Comparison of ENCODE assay signal across 13 mouse cellular contexts in the genomic region with DNA sequence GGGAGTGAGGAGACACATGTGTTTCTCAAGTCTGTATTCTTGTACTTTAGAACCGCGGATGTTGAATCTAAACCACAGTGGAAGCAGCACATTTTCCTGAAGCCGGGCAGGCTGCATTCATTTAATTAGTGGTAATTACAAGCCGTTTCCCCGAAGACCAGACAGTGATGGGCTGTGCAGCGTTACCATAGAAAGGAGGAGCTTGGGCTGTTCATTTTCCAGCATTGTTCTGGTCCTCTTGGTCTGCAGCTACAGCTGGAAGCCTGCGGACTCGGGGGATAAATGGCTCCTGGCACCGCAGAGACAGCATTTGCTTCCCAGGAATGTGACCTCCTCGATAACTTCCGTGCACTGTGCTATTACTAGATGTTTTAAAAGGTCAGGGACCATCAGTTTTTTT. TPM values are rescaled to one million over a fixed set of nuclear protein-coding genes. Genes with fewer than 3 reads are reported as not detected.
A peak's percentile ranks its signal among the peaks of the same experiment; 100 is the strongest.
DNase-seq lines count a peak whose midpoint lies in the region; ATAC-seq and TF ChIP-seq lines count a peak whose summit lies in the region.
"Had no signal": no experiment of that assay in that cellular context is flagged by ENCODE, and none has a peak within 500 bp of the region (broad histone marks: within the 10 kb centered on the region; RNA-seq: fewer than 3 reads in every experiment).

No protein-coding gene starts in this region.

- H3K4me2 ChIP-seq in kidney, embryonic 16.5 days (replicated peaks; ENCODE audit: low read depth, low read length) = peak overlapping the region; percentile 16; the same call in 1 of the 2 replicates
- H3K4me2 ChIP-seq in embryonic facial prominence, embryonic 14.5 days (ENCODE audit: low read depth, low read length) = peak overlapping the region; percentile 20
- peak overlapping the region; percentile 14 for H3K4me2 ChIP-seq in neural tube, embryonic 14.5 days (ENCODE audit: low read depth, low read length)

- H3K36me3 ChIP-seq in kidney, embryonic 16.5 days (ENCODE audit: insufficient read depth, low read length) = no peaks in the 10 kb centered on the region
- H3K36me3 ChIP-seq in kidney, adult 2 months (ENCODE audit: control insufficient read depth, insufficient read depth, low read length) = no peaks in the 10 kb centered on the region
- no peaks in the 10 kb centered on the region for H3K36me3 ChIP-seq in embryonic facial prominence, embryonic 14.5 days (ENCODE audit: control insufficient read depth, insufficient read depth, low read length)
- no peaks in the 10 kb centered on the region for H3K36me3 ChIP-seq in limb, embryonic 10.5 days
- no peaks in the 10 kb centered on the region for H3K36me3 ChIP-seq in neural tube, embryonic 14.5 days (ENCODE audit: control insufficient read depth, insufficient read depth, low read length)

- WGBS in kidney, embryonic 16.5 days = 10% methylated on average over 11 of the region's 11 CpGs
- 11% methylated on average over 11 of the region's 11 CpGs for WGBS in kidney, adult 2 months
- 7% methylated on average over 11 of the region's 11 CpGs for WGBS in embryonic facial prominence, embryonic 14.5 days
- WGBS in limb, embryonic 10.5 days = 23% methylated on average over 11 of the region's 11 CpGs
- 2% methylated on average over 11 of the region's 11 CpGs for WGBS in neural tube, embryonic 14.5 days

- TF ChIP-seq POLR2A in kidney, adult 2 months (IDR thresholded peaks at IDR 0.05; ENCODE audit: low read depth, low read length) = no peak

- H3K27me3 ChIP-seq in kidney, embryonic 16.5 days (ENCODE audit: insufficient read depth, low read length) = peaks cover 6% of the 10 kb centered on the region
- peaks cover 1% of the 10 kb centered on the region; the same call in 1 of the 2 replicates for H3K27me3 ChIP-seq in kidney, adult 2 months (replicated peaks; ENCODE audit: control insufficient read depth, insufficient read depth, low read length)
- no peaks in the 10 kb centered on the region for H3K27me3 ChIP-seq in embryonic facial prominence, embryonic 14.5 days (replicated peaks; ENCODE audit: control insufficient read depth, insufficient read depth, low read length)
- H3K27me3 ChIP-seq in limb, embryonic 10.5 days (ENCODE audit: low read depth, poor library complexity, severe bottlenecking) = peaks cover 11% of the 10 kb centered on the region; the same call in 1 of the 2 replicates
- H3K27me3 ChIP-seq in neural tube, embryonic 14.5 days (ENCODE audit: control insufficient read depth, insufficient read depth, low read length) = no peaks in the 10 kb centered on the region; the same call in 1 of the 2 replicates

- no peak for DNase-seq in kidney, adult 2 months
- DNase-seq in embryonic facial prominence, embryonic 14.5 days (ENCODE audit: low spot score) = peak; percentile 26
- DNase-seq in limb, embryonic 10.5 days (ENCODE audit: low spot score) = no peak
- no peak for DNase-seq in urinary bladder, postnatal 10 days (ENCODE audit: low spot score)
- no peak for DNase-seq in urinary bladder, postnatal 14 days (ENCODE audit: low spot score)
- DNase-seq in layer of hippocampus, postnatal 10 days (ENCODE audit: low spot score in 2 of 2) = no peak
- DNase-seq: cerebellum, postnatal 25 days; lung, adult 18-20 months had no signal

- H3K4me3 ChIP-seq in kidney, embryonic 16.5 days (ENCODE audit: low read length) = no peak overlapping the region; the same call in 1 of the 2 replicates
- H3K4me3 ChIP-seq in kidney, adult 2 months (ENCODE audit: insufficient read depth, low read depth, low read length) = no peak overlapping the region
- no peak overlapping the region for H3K4me3 ChIP-seq in embryonic facial prominence, embryonic 14.5 days (ENCODE audit: low read depth, low read length)
- 0 out of 2 replicates have a peak overlapping the region, but pooled peaks have one; percentile 18 for H3K4me3 ChIP-seq in limb, embryonic 10.5 days
- H3K4me3 ChIP-seq in neural tube, embryonic 14.5 days (ENCODE audit: low read depth, low read length) = no peak overlapping the region

- no peak for TF ChIP-seq CTCF in kidney, adult 2 months (conservative IDR thresholded peaks at IDR 0.05; ENCODE audit: insufficient read depth, insufficient read length, low read depth, low read length)

- H3K9me3 ChIP-seq in kidney, embryonic 16.5 days (ENCODE audit: low read length) = no peaks in the 10 kb centered on the region
- H3K9me3 ChIP-seq in embryonic facial prominence, embryonic 14.5 days (ENCODE audit: control insufficient read depth, low read length) = no peaks in the 10 kb centered on the region
- no peaks in the 10 kb centered on the region for H3K9me3 ChIP-seq in limb, embryonic 10.5 days (replicated peaks)
- H3K9me3 ChIP-seq in neural tube, embryonic 14.5 days (ENCODE audit: control insufficient read depth, low read length) = no peaks in the 10 kb centered on the region

- no peaks in the 10 kb centered on the region for H3K4me1 ChIP-seq in kidney, embryonic 16.5 days (ENCODE audit: insufficient read depth, low read length)
- no peaks in the 10 kb centered on the region for H3K4me1 ChIP-seq in kidney, adult 2 months (ENCODE audit: control insufficient read depth, insufficient read depth, low read length)
- peaks cover 4% of the 10 kb centered on the region; the same call in 1 of the 2 replicates for H3K4me1 ChIP-seq in embryonic facial prominence, embryonic 14.5 days (ENCODE audit: control insufficient read depth, insufficient read depth, low read length)
- H3K4me1 ChIP-seq in limb, embryonic 10.5 days = peaks cover 7% of the 10 kb centered on the region; the same call in 1 of the 2 replicates
- peaks cover 3% of the 10 kb centered on the region; the same call in 1 of the 2 replicates for H3K4me1 ChIP-seq in neural tube, embryonic 14.5 days (ENCODE audit: control insufficient read depth, insufficient read depth, low read length)

- no peak for ATAC-seq in kidney, embryonic 16.5 days (ENCODE audit: low FRiP score, low TSS enrichment)
- ATAC-seq in embryonic facial prominence, embryonic 14.5 days (ENCODE audit: low read depth) = no peak
- peak; percentile 77 for ATAC-seq in neural tube, embryonic 14.5 days (ENCODE audit: low read depth)
- ATAC-seq: CD4-positive, CD25-positive, alpha-beta regulatory T cell, adult 4 months had no signal

- H3K9ac ChIP-seq in kidney, embryonic 16.5 days (replicated peaks; ENCODE audit: low read length) = no peak overlapping the region
- no peak overlapping the region for H3K9ac ChIP-seq in embryonic facial prominence, embryonic 14.5 days (ENCODE audit: low read depth, low read length)
- no peak overlapping the region for H3K9ac ChIP-seq in neural tube, embryonic 14.5 days (replicated peaks; ENCODE audit: low read depth, low read length)

- H3K27ac ChIP-seq in kidney, embryonic 16.5 days (ENCODE audit: low read length) = no peak overlapping the region
- no peak overlapping the region for H3K27ac ChIP-seq in kidney, adult 2 months (ENCODE audit: insufficient read depth, low read depth, low read length)
- H3K27ac ChIP-seq in embryonic facial prominence, embryonic 14.5 days (replicated peaks; ENCODE audit: low read depth, low read length) = no peak overlapping the region
- no peak overlapping the region for H3K27ac ChIP-seq in limb, embryonic 10.5 days
- H3K27ac ChIP-seq in neural tube, embryonic 14.5 days (ENCODE audit: low read depth, low read length) = no peak overlapping the region

RNA-seq across cellular contexts. Expression of gene Otp, which starts 37.6 kb away (rescaled TPM):
- not detected in 2 replicates for polyA plus RNA-seq in kidney, embryonic 16.5 days (2015; fragmentation: Nextera tagmentation; extraction: Ambion mirVana)
- not detected in 2 replicates for polyA plus RNA-seq in kidney, adult 2 months (2012; rRNA removed)
- polyA plus RNA-seq in embryonic facial prominence, embryonic 14.5 days (2014; fragmentation: Nextera tagmentation; extraction: Ambion mirVana) = not detected in 2 replicates
- polyA plus RNA-seq in limb, embryonic 10.5 days (2016; fragmentation: Nextera tagmentation; extraction: Ambion mirVana) = not detected in 2 replicates
- polyA plus RNA-seq in neural tube, embryonic 14.5 days (2014; fragmentation: Nextera tagmentation; extraction: Ambion mirVana) = 10.0 and 13.5 TPM in 2 replicates
- not detected for total RNA-seq in layer of hippocampus, postnatal 10 days (2021)
- total RNA-seq: layer of hippocampus, adult 8-10 months had no signal
- polyA plus RNA-seq: CD4-positive, CD25-positive, alpha-beta regulatory T cell, adult 4 months; gonadal fat pad, adult 2 months had no signal

Comparison
In these comparisons a context has a peak if more than half of its experiments do, and no peak if none do; other contexts are left out.
1. RNA of gene Otp, which starts 37.6 kb away (polyA plus RNA-seq): 10.0 to 13.5 TPM in neural tube, embryonic 14.5 days; not detected in kidney, embryonic 16.5 days, not detected in kidney, adult 2 months, not detected in embryonic facial prominence, embryonic 14.5 days and not detected in limb, embryonic 10.5 days; every median in the first group is over 10 times any median in the second.
2. Peak in every context shown above with its lines, with median percentiles within 50 percentile points of each other: H3K4me2 ChIP-seq.